Mouse (Mus musculus) liver, adult (tissue): Measurements from ENCODE around the gene Slc22a13.
A peak's percentile ranks its signal among the peaks of the same experiment; 100 is the strongest.

Experiments used
- GATA4 ChIP-seq: IDR thresholded peaks from 2 replicates; pipeline ENCODE4 v1.6.1; 2014; ENCODE audit warnings: mild to moderate bottlenecking, low read length; ENCODE audit not compliant: insufficient replicate concordance

The Slc22a13 gene

DNA sequence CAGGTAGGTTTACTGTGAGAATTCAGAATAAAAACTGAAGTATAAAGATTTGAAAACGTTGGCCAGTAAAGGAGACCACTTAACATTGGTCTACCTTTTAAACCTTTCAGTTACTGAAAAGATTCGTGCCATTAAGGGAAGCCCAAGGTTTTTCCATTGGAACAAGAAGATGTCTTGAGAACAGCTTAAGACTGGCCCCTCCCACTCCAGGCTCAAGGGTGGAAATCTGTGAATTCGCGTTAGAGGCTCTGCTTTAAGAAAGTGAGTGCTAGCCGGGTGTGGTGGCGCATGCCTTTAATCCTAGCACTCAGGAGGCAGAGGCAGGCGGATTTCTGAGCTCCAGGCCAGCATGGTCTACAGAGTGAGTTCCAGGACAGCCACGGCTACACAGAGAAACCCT, 4.1 kb upstream of the Slc22a13 start:
- TF ChIP-seq GATA4 = no peak

DNA sequence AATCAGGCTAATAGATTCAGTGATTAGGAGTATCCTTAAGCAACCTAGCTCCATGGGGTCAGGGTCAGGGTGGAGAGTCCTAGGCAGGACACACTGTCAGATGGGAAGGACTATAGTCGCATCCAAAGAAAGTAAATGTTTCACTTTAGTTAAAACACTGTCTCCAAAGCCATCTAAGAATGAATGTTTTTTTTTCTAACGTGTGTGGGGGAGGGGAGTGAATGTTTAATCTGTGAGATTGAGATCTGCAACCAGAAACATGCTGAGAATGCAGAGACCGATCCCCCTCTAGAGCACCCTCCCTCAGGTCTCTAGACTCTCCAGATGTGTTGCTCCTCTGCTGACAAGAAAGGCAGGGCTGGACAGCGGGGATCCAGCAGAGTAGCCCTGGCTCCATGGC, 1.8 kb downstream of the Slc22a13 start:
- TF ChIP-seq GATA4 = no peak

DNA sequence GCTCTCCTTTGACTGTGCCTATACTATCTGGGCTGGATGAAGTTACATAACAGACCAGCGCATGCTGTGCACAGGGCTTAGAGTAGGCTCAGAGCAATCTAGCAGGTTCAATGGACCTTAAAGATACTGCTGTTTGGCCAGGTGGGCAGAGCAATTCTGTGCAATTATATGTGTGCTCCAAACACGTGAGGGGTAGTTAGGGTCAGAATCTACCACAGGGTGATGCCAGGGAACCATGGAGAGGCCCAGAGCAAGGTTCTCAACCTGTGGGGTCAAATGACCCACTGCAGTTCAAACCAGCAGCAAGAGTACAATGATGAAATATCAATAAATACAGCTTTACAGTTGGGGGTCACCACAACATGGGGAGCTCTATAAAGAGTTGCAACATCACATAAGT, 2.2 kb downstream of the Slc22a13 start:
- TF ChIP-seq GATA4 = no peak

DNA sequence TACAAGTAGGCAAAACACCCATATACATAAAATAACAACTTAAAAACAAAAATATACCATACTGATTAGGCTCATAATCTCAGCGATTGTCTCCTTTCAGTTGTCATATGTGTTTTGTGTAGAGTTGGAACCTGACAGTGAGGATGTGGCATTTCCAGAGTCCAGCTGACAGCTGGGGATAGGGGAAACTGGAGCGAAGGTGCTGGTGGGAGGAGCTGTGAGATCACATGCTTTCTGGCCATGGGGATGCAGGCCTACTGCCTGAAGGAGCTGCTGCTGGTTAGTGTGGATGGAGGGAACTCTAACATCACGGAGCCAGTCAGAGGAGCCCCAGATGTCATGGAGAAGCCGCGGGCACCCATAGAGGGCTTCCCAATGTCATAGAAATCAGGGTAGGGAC, 3.1 kb downstream of the Slc22a13 start:
- TF ChIP-seq GATA4 = no peak

DNA sequence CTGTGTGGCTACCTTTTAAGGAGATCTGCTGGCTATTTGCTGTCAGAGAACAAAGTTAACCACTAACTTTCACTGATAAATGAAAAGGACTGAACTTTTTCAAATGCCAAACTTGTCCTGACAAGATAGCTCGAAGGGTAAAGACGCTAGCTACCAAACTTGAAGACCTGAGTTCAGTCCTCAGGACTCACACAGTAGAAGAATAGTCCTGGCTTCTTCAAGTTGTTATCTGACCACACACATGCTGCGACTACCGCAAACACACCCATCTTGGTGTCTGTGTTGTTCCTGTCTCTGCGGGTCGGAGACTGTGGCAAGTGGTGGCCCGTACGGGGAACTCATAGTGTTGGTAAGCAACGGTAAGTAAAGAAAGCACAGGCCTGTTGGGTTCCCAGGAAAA, 5.3 kb downstream of the Slc22a13 start:
- no peak for TF ChIP-seq GATA4

DNA sequence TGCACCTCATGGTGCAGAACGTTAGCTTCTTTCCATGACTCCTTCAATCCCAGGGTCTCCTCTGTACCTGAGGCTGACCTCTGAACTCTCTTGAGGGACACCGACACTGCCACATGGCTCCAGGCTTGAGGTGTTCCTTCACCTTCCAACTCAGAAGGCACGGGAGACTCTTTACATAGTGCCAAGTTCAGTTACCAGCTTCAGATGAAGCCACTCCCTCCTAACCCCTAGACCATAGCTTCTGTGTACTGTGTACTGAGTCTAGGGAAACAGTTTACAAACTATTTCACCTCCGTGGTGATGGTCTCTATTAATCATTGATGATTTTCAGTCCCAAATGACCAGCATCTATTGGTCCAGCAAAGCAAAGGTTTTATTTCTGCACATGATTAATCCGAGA, 7.2 kb downstream of the Slc22a13 start:
- no peak for TF ChIP-seq GATA4

DNA sequence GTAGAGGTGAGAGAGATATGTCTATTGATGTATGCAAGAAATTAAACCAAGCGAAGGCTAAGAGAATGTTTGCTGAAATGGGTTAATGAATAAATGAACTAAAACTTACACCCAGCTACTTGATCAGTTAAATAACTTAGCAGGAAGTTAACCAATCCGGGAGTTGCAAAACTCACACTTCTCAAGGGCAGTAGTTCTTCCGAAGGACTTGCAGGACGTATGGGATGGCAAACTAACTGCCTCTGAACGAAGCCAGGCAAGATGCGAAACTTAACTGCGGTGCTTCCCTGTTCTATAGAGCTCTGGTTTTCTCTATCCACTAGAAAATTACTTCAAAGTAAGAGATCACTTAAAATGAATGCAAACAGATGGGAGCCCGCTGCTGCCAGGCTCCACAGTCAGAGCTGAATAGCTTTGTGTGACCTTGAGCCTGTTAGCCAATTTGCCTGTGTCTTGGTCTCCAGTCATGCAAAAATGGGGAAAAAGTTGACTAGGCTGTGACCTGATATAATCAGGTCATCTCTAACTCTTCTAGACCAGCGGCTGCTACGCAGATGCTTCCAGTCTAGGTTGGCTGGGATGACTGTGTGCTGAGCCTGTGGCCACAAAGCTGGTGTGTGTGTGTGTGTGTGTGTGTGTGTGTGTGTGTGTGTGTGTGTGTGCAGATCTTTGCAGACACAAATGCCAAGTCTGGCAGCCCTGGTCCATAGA, 9.6 kb downstream of the Slc22a13 start:
- TF ChIP-seq GATA4 = no peak

DNA sequence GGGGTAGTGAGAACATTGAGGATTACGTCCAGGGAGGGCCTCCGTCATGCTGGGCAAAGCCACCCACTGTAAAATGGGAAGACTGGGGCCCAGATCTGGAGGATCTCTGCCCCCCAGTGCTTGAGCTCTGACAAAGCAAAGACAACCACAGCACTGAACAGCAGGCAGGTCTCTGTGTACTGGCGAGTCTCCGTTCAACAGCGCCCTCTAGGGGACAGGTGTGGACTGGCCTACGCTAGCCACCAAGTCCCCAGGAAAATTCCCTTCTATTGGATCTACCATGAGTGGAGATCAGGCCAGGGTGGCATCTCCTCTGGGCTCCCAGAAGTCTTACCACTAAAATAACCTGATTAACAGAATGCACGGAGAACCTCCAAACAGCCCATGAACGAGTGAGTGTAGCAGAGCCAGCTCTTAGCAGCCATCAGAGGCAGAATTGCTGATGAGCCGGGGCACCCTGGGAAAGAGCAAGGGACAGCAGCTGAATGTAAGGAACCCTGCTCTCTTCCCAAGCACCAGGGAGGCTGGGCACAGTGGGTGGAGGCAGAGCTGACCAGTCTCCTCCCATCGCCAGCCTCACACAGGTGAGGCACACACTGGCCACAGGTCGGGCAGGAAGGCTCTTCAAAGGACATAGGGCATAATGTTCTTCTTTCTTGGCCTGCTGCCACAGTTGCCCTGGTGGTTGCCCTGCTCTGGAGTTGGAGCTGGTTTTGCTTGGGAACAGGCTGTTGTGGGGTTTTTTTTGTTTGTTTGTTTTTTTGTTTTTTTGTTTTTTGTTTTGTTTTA, 16.5 kb downstream of the Slc22a13 start:
- no peak for TF ChIP-seq GATA4

DNA sequence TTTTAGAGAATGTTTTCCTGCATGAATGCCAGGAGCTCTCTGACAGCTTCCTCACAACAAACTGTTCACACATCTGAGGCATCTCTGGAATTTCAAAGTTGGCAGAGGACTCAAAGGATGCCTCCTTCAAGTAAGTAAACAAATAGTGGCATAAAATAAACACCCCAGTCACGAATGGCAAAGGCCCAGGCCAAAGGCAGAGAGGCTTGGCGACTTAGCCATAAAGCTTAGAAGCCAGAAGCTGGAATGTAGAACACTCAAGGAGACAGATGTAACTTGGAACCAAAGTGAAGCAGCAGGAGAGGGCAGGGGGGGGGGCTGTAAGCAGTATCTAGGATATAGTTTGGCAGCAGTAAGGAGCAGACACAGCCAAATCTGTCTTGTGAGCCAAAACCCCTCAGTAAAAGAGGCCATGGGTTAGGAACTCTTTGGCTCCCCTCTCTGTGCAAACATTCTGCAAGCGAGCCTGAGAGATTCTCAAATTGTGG, 27.6 kb downstream of the Slc22a13 start:
- TF ChIP-seq GATA4 = no peak

DNA sequence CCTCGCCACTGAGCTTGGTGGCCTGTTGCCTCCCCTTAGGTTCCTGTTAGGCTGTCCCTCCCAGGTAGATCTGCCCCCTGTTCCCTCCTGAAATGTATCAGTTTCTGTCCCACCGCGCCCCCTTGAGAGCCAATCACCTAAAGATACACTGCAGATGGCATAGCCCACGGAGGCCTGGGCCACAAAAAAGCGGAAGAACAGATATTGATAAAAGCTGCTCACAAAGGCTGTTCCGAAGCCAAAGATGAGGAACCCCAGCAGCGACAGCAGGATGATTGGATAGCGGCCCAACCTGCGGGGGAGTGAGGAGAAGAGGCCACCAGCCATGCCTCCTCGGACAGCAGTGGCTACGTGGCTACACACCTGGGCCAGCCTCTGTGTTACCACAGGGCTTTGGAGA, 29.6 kb downstream of the Slc22a13 start:
- no peak for TF ChIP-seq GATA4

DNA sequence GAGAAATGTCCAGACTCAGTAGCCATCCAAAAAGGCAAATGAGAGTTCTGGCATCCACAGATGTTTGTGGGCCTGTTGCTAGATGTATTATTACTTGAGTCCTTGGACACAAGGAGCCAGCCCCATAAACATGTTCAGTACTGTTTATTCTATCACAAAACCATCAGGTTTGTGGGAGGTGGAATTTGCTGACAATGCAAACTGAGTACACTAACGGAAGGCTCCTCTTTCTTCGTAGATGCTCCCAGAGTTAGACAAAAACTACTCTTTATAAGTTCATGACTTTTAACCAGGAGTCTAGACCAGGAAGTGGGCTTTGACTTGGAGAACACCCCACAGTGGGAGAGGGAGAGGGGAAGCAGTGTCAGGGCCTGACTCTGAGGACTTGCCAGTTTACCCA, 41.3 kb downstream of the Slc22a13 start:
- TF ChIP-seq GATA4 = no peak

DNA sequence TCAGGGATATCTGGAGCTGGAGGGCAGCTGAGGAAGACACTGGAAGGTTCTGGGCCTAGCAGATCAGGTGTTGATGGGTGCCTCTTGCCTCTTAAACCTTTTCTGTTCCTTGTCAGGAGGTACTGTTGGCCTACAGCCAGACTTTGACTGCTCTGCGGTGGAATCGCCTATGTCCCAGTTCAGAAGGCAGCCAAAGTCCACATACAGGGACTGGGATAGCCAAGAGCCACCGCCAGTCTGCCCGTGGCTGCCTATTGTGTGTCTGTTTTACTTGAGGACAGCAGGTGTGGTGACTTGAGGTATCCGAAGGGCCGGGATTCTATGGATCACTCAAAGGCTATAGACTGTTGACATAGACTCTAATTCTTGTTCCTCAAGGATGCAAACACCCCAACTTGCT, 43.4 kb downstream of the Slc22a13 start:
- TF ChIP-seq GATA4 = no peak

DNA sequence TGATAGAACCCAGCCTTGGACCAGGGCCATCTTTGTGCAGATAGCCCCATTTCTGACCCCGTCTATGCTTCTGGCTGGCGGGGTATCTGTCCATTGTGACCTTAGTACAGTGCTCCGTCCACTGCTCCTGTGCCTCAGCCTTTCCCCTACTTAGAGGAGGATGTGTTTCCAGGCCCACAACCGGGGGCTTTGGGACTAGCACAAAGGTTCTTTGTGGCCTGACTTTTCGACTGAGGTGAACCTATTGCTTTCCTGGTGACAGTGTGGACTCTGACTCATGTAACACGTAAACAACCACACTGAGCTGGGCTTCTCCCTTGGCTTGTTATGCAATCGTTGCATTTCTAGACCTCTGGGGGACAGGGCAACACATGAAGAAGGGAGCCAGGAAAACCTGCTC, 44.2 kb downstream of the Slc22a13 start:
- TF ChIP-seq GATA4 = no peak

DNA sequence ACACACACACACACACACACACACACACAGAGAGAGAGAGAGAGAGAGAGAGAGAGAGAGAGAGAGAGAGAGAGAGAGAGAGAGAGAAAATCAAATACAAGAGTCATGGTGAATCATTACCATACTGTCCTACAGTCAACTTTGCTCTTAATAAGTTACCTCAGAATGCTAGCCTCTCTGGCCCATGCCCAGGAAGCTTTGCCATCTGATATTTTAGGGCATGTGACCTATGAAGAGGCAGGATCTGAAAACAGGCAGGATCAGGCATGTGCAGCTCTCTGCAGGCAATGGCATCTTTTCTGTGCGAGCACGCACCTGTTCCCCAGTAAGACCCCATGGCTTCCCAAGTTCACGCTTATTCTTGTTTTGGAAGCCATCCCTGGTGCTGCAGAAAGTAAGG, 48.2 kb downstream of the Slc22a13 start:
- TF ChIP-seq GATA4 = peak; percentile 50; the same call in 1 of the 2 replicates

DNA sequence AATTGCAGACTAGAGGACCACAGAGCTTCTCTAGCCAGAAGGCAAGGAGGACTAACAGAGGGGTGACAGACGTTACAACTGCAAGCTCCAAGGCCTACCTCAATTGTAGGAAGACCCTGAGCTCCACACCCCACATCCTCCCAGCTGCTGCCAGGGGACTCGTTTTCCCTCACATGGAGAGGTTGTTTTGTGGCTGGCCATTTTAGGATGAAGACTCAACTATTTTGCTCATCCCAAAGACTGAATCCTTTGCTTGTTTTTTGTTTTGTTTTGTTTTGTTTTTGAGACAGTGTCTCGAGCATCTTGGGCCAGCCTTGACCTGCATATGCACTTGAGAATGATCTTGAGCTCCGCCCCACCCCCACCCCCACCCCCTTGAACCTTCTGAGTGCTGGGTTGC, 50.0 kb downstream of the Slc22a13 start, which contains the start of gene Gm47289:
Gene Gm47289 (plus strand): TSS at position 301 of the 400 bp plus-strand sequence.
- TF ChIP-seq GATA4 = no peak
